Mouse (Mus musculus) kidney, adult 2 months (tissue): ENCODE measurements around the gene Nup43. TPM values are rescaled to one million over a fixed set of nuclear protein-coding genes. Genes with fewer than 3 reads are reported as not detected.

ENCODE experiments used
- DNase-seq: peaks from one replicate; pipeline ENCODE4 v3.0.0; 2021
- H3K27ac ChIP-seq: fragments of 200-500 bp; 2 replicates; pipeline ENCODE4 v1.5.1; 2012; ENCODE audit warnings: low read depth, low read length, control low read depth, inconsistent platforms; ENCODE audit not compliant: insufficient read depth
- H3K27me3 ChIP-seq: fragments of 200-500 bp; replicated peaks from 2 replicates; pipeline ENCODE4 v1.6.1; 2012; ENCODE audit warnings: mild to moderate bottlenecking, moderate library complexity, low read length, inconsistent platforms; ENCODE audit not compliant: control insufficient read depth, insufficient read depth
- H3K36me3 ChIP-seq: fragments of 200-500 bp; 2 replicates; pipeline ENCODE4 v1.6.1; 2012; ENCODE audit warnings: mild to moderate bottlenecking, moderate library complexity, low read length, inconsistent platforms; ENCODE audit not compliant: control insufficient read depth, insufficient read depth
- H3K4me1 ChIP-seq: fragments of 200-500 bp; 2 replicates; pipeline ENCODE4 v1.6.1; 2011; ENCODE audit warnings: low read length; ENCODE audit not compliant: control insufficient read depth, insufficient read depth
- H3K4me3 ChIP-seq: fragments of 200-500 bp; 2 replicates; pipeline ENCODE4 v1.5.1; 2011; ENCODE audit warnings: mild to moderate bottlenecking, low read depth, low read length, control low read depth; ENCODE audit not compliant: insufficient read depth
- CTCF ChIP-seq: fragments of 200-500 bp; conservative IDR thresholded peaks from 2 replicates; pipeline ENCODE4 v1.5.1; 2011; ENCODE audit warnings: low read depth, mild to moderate bottlenecking, control low read depth, low read length, moderate library complexity, mixed read lengths; ENCODE audit not compliant: insufficient read depth, insufficient read length
- POLR2A ChIP-seq: fragments of 200-500 bp; IDR thresholded peaks from one replicate; pipeline ENCODE4 v1.6.1; 2011; ENCODE audit warnings: low read depth, low read length, control low read depth
- WGBS: fragments of 180-500 bp; shearing (Covaris S2); methylation state at CpG from one replicate; pipeline ENCODE4 v1.1.7; 2018; 5-methylcytosine and 5-hydroxymethylcytosine counted together
- polyA plus RNA-seq: library from polyadenylated mRNA; depleted of rRNA; stranded (reverse); fragments of >200 nt; gene quantifications from 2 replicates; pipeline ENCODE4 v1.2.3, GENCODE M21; 2012

Nup43 gene
- polyA plus RNA-seq, 1 experiment: 7.6 TPM

DNA sequence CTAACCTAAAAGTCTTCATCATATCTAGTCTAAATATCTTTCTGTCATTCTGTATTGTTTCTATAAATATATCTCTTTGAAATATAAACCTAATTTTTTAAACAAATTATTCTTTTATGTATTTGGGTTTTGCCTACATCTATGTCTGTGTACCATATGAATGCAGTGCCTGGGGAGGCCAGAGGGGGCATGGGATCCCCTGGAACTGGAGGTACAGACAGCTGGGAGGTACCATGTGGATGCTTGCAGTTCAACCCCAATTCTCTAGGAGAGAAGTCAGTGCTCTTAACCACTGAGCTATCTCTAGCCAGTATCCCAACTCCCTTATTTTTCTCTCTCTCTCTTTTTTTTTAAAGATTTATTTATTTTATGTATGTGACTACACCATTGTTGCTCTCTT lies 28.0 kb downstream of the Nup43 start:
- TF ChIP-seq POLR2A: no peak
- TF ChIP-seq CTCF: no peak
- H3K36me3 ChIP-seq: peaks cover 8% of the 10 kb centered on the region
- H3K4me1 ChIP-seq: no peaks in the 10 kb centered on the region

GRCm38 (mm10) chr10:7700120-7700519 lies 32.8 kb downstream of the Nup43 start:
- 73% methylated on average over 3 of the region's 3 CpGs for WGBS
- no peak for DNase-seq
- Histone ChIP-seq H3K27ac (no peak overlapping the region), H3K27me3 (no peaks in the 10 kb centered on the region), H3K4me1 (no peaks in the 10 kb centered on the region), H3K4me3 (no peak overlapping the region), H3K36me3 (peaks cover 13% of the 10 kb centered on the region)
- TF ChIP-seq CTCF (no peak), POLR2A (no peak)

More for the DNA sequence above, 28.0 kb downstream of the Nup43 start:
- no peak overlapping the region for H3K4me3 ChIP-seq
- H3K27ac ChIP-seq: no peak overlapping the region
- DNase-seq: no peak
- H3K27me3 ChIP-seq: no peaks in the 10 kb centered on the region

DNA sequence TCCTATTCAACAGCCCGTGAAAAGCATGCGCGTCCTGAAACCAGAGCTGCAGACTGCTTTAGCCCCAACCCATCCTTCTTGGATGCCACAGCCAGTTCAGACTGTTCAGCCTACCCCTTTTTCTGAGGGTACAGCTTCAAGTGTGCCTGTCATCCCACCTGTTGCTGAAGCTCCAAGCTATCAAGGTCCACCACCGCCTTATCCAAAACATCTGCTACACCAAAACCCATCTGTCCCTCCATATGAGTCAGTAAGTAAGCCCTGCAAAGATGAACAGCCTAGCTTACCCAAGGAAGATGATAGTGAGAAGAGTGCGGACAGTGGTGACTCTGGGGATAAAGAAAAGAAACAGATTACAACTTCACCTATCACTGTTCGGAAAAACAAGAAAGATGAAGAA lies 35.3 kb downstream of the Nup43 start:
- TF ChIP-seq CTCF (no peak), POLR2A (no peak)
- H3K36me3 ChIP-seq: peaks cover 13% of the 10 kb centered on the region
- WGBS: 78% methylated on average over 6 of the region's 6 CpGs

GRCm38 (mm10) chr10:7710121-7710520 lies 42.8 kb downstream of the Nup43 start:
- H3K27me3 ChIP-seq: no peaks in the 10 kb centered on the region
- H3K36me3 ChIP-seq: peaks cover 10% of the 10 kb centered on the region
- no peak overlapping the region for H3K27ac ChIP-seq
- H3K4me1 ChIP-seq: no peaks in the 10 kb centered on the region
- 83% methylated on average over 5 of the region's 5 CpGs for WGBS
- H3K4me3 ChIP-seq: no peak overlapping the region
- DNase-seq: no peak
- TF ChIP-seq POLR2A (no peak), CTCF (no peak)

More for the DNA sequence above, 35.3 kb downstream of the Nup43 start:
- no peaks in the 10 kb centered on the region for H3K27me3 ChIP-seq
- H3K4me1 ChIP-seq: no peaks in the 10 kb centered on the region
- H3K4me3 ChIP-seq: no peak overlapping the region
- no peak overlapping the region for H3K27ac ChIP-seq
- no peak for DNase-seq

DNA sequence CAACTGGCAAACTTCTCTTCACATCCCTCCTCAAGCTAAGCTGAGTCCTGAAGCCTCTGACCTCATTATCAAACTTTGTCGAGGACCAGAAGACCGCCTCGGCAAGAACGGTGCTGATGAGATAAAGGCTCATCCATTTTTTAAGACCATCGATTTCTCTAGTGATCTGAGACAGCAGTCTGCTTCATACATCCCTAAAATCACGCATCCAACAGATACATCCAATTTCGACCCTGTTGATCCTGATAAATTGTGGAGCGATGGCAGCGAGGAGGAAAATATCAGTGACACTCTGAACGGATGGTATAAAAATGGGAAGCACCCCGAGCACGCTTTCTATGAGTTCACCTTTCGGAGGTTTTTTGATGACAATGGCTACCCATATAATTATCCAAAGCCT lies 45.2 kb downstream of the Nup43 start:
- H3K4me3 ChIP-seq: no peak overlapping the region
- H3K27me3 ChIP-seq: no peaks in the 10 kb centered on the region
- no peak for TF ChIP-seq CTCF
- H3K4me1 ChIP-seq: no peaks in the 10 kb centered on the region
- WGBS: 92% methylated on average over 13 of the region's 13 CpGs
- DNase-seq: no peak
- peaks cover 10% of the 10 kb centered on the region for H3K36me3 ChIP-seq
- no peak overlapping the region for H3K27ac ChIP-seq

GRCm38 (mm10) chr10:7715056-7715455 lies 47.8 kb downstream of the Nup43 start:
- Histone ChIP-seq H3K4me3 (no peak overlapping the region), H3K27ac (no peak overlapping the region), H3K4me1 (no peaks in the 10 kb centered on the region), H3K36me3 (peaks cover 10% of the 10 kb centered on the region), H3K27me3 (no peaks in the 10 kb centered on the region)
- TF ChIP-seq CTCF: no peak
- 53% methylated on average over 7 of the region's 7 CpGs for WGBS
- no peak for DNase-seq

DNA sequence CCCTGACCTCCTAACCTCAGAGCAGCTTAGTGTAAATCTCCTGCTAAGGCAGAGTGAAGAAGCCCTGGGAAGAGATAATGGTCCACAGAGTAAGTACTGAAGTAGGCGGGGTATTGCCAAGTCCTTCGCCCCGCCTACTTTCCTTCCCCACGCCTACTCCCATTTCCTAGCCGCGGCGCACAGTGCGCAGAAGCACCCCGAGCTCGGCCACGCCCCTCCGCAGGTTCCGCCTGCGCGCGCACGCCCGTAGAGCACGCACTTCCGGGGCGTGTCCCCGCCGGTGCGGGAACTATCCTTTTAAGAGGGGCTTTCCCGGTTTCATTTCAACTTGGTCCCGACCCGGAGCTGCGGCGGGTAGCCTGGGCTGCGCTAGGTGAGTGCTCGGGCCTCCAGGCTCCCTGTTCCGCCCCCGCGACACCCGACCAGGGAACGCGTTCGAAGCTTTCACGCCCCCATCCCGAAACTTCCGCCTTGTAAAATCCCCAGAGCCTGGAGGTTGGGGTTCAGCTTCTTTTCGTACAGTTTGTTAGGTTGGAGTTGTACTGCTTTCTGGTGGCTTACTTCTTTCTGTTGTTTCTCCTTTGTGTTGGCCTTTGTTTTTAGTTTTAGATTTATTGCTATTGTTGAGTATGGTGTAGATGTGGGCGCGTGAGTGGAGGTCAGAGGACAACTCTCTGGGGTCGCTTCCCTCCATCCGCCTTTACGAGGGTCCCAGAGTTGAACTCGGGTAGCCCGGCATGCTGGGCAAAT lies 58.6 kb downstream of the Nup43 start, which contains the start of gene Katna1:
TSS of gene Katna1 (plus strand) at position 250 of the 750 bp plus-strand sequence.
- Histone ChIP-seq H3K36me3 (no peaks in the 10 kb centered on the region), H3K4me1 (peaks cover 3% of the 10 kb centered on the region; the same call in 1 of the 2 replicates), H3K27ac (peak within 1 kb of the TSS; percentile 70), H3K4me3 (peak within 1 kb of the TSS; percentile 93), H3K27me3 (no peaks in the 10 kb centered on the region)
- DNase-seq: peak; percentile 96
- under 1% methylated on average over 49 of the region's 49 CpGs for WGBS
- TF ChIP-seq CTCF: no peak
- TF ChIP-seq POLR2A: no peak
